Mouse (Mus musculus) frontal cortex, postnatal 25 days (tissue): ENCODE measurements around the gene Git1.
"Not testable (repeated sequence)": the region's sequence is repeated elsewhere in the genome, so short reads cannot be mapped to it uniquely, and the experiment has no call there.

ENCODE experiments used
- DNase-seq, 2 experiments: peaks; one replicate each; pipeline ENCODE4 v3.0.0; 2022; ENCODE audit warnings: low spot score in 2 of 2

The Git1 gene

DNA sequence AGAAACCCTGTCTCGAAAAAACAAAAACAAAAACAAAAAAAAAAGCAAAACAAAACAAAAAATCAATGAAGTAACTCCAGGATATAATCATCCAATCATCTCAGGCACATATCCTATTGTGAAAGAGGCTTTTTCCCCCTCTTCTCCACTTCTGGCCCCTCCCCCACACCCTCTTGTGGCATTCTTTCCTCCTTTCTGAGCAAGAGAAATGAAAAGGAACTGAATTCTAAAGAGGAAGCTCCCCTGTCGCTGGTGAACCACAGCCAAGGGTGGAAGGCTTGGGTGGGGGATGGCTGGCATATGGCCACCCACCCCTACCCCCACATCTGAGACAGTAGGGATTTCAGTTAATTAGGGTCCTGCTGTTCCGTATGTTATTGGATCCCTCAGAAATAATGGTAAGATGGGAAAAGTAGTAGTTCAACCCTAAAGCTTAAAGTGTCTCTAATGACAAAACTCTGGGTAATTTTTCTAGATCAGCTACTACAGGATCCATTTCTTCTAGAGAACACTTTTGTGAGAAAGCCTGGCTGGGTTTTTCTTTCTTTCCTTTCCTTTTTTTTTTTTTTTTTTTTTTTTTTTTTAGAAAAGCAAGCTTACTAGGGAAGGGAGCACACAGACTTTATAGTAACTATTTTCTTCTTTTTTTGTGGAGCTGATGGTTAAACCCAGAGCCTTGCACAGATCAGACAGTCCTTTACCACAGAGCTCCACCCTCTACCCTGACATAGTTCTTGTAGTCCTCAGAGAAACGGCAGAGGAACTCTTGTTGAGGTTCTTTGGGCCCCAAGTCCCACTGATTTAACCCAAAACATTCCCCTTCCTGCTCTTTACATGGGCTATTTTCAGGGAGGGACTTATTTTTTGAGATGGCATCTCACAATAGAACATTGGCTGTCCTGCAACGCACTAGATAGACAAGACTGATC is 27.5 kb downstream of the Git1 start:
- DNase-seq: no peak

- no peak for DNase-seq
These were observed 32.6 kb downstream of the Git1 start for GRCm38 (mm10) chr11:77525804-77526486.

DNA sequence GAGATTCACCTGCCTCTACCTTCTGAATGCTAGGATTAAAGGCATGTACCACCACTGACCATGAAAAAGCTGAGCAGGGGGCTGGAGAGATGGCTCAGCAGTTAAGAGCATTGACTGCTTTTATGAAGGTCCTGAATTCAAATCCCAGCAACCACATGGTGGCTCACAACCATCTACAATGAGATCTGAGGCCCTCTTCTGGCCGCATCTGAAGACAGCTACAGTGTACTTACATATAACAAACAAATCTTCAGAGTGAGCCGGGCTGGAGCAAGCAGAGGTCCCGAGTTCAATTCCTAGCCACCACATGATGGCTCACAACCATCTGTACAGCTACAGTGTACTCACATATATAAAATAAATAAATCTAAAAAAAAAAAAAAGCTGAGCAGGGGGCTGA is 35.1 kb downstream of the Git1 start:
- DNase-seq: not testable (repeated sequence)

DNA sequence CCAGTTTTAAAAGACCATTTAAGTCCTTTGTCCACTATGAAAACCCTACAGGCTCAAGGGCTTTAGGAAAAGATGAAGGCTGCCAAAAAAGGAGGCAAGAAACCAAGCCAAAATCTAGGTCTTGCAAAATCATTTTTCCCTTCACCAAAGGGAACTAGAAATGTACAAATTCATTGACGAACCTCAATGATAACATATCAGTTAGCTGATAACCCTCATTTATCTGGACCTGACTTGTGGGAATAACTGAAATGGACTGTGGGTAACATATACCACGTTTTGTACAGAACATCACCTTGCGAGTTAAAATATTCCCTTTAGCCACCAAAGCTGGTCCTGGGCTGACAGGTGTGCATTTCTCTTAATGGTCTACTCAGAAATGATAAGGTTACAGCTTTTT is 36.3 kb downstream of the Git1 start:
- no peak for DNase-seq

DNA sequence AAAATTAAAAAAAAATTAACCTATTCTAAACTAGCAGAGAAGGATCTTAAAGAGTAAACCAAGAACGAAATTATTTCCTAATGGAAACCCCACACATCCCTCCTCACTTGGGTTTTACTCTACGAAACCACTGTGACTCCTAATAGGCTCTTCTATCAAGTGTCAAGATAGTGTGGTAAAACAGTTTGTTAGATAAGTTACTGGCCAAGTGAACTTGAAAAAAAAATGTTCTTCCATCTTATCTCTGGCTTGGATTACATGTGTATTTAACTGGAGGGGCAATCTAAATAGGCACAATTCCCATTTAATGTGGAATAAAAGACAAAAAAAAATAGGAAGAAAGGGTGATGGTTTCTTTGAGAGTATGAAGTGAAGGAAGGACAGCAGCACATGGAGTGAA is 37.5 kb downstream of the Git1 start:
- no peak for DNase-seq

- no peak for DNase-seq
These were observed 39.0 kb downstream of the Git1 start for GRCm38 (mm10) chr11:77532202-77532846.

- no peak for DNase-seq
These were observed 51.9 kb downstream of the Git1 start for GRCm38 (mm10) chr11:77545261-77545660.
